Mouse (Mus musculus): ENCODE measurements around the gene Polr3h.

DNA sequence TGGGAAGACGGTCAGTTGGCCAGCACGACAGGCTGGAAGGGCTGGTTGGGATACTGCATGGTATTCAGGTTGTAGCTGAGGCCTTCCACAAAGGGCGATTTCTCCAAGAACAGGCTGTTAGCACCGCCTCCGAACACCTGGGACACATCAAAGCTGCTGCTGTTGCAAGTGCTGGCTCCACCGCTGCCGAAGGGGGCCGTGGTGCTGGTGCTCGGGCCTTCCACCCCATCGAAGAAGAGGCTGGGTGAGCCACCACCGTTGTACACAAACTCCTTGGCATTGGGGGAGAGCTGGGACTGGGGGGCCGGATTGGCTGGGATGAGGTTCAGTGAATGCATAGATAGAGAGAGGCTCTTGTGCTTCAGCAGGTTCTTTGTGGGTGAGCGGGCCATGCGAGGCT lies 75.3 kb downstream of the Polr3h start:
- TF ChIP-seq CTCF (IDR thresholded peaks at IDR 0.05; ENCODE audit: borderline replicate concordance, extremely low read depth, insufficient read depth, insufficient read length) (no peak), POLR2A (IDR thresholded peaks at IDR 0.05; ENCODE audit: borderline replicate concordance, extremely low read depth, insufficient read depth, insufficient read length, poor library complexity, severe bottlenecking) (no peak)

Measured in brain, embryonic 14.5 days (tissue).